Mouse (Mus musculus) neural tube, embryonic 13.5 days (tissue): ENCODE results near the gene Evi5. TPM values are rescaled to one million over a fixed set of nuclear protein-coding genes. Genes with fewer than 3 reads are reported as not detected.

ENCODE experiments used
- polyA plus RNA-seq: library from polyadenylated mRNA; unstranded; fragments of >200 nt; fragmentation: Nextera tagmentation; extraction: Ambion mirVana; gene quantifications from 2 replicates; pipeline ENCODE4 v1.2.1, GENCODE M21; 2015

Evi5 gene
- polyA plus RNA-seq, 1 experiment from 2014 or later = 56.1 TPM

Other genes with a start within 250 kb of the Evi5 start
- gene Gfi1, start 149.1 kb downstream of the Evi5 start, polyA plus RNA-seq = 0.07 TPM in 1 of 2 replicates, not detected in the other
- not detected in 2 replicates for gene Ube2d2b, start 45.0 kb downstream of the Evi5 start, polyA plus RNA-seq
- 56.2 and 60.3 TPM in 2 replicates for gene Rpl5, start 25.4 kb upstream of the Evi5 start, polyA plus RNA-seq
- 46.2 and 51.2 TPM in 2 replicates for gene Fam69a, start 112.0 kb upstream of the Evi5 start, polyA plus RNA-seq
- 106 TPM in 2 replicates for gene Mtf2, start 190.6 kb upstream of the Evi5 start, polyA plus RNA-seq